Mouse (Mus musculus): ENCODE data around the gene Pde10a. TPM values are rescaled to one million over a fixed set of nuclear protein-coding genes. Genes with fewer than 3 reads are reported as not detected.

The Pde10a gene
- polyA plus RNA-seq, 1 experiment: 26.2 TPM

- no peaks in the 10 kb centered on the region for H3K27me3 ChIP-seq (ENCODE audit: control insufficient read depth, insufficient read depth, low read length)
- TF ChIP-seq CTCF (IDR thresholded peaks at IDR 0.05; ENCODE audit: control insufficient read depth, insufficient read depth, insufficient replicate concordance, low read depth, low read length): no peak
- TF ChIP-seq POLR2A (IDR thresholded peaks at IDR 0.05; ENCODE audit: control insufficient read depth, low read depth, low read length): no peak
- H3K4me1 ChIP-seq (ENCODE audit: control insufficient read depth, insufficient read depth, low read length): no peaks in the 10 kb centered on the region
- H3K36me3 ChIP-seq (ENCODE audit: control insufficient read depth, insufficient read depth, low read length): no peaks in the 10 kb centered on the region
- no peak overlapping the region for H3K27ac ChIP-seq (ENCODE audit: control insufficient read depth, insufficient read depth, low read depth, low read length)
- no peak overlapping the region for H3K4me3 ChIP-seq (ENCODE audit: control insufficient read depth, low read depth, low read length)
Measured at GRCm38 (mm10) chr17:8781576-8781975, 256.4 kb downstream of the Pde10a start.

- TF ChIP-seq POLR2A (IDR thresholded peaks at IDR 0.05; ENCODE audit: control insufficient read depth, low read depth, low read length): no peak
- no peak for TF ChIP-seq CTCF (IDR thresholded peaks at IDR 0.05; ENCODE audit: control insufficient read depth, insufficient read depth, insufficient replicate concordance, low read depth, low read length)
- Histone ChIP-seq H3K4me3 (ENCODE audit: control insufficient read depth, low read depth, low read length) (no peak overlapping the region), H3K36me3 (ENCODE audit: control insufficient read depth, insufficient read depth, low read length) (no peaks in the 10 kb centered on the region), H3K4me1 (ENCODE audit: control insufficient read depth, insufficient read depth, low read length) (no peaks in the 10 kb centered on the region), H3K27ac (ENCODE audit: control insufficient read depth, insufficient read depth, low read depth, low read length) (no peak overlapping the region), H3K27me3 (ENCODE audit: control insufficient read depth, insufficient read depth, low read length) (no peaks in the 10 kb centered on the region)
Measured at GRCm38 (mm10) chr17:8785908-8786307, 260.7 kb downstream of the Pde10a start.

- no peaks in the 10 kb centered on the region for H3K27me3 ChIP-seq (ENCODE audit: control insufficient read depth, insufficient read depth, low read length)
- H3K27ac ChIP-seq (ENCODE audit: control insufficient read depth, insufficient read depth, low read depth, low read length): no peak overlapping the region
- no peaks in the 10 kb centered on the region for H3K36me3 ChIP-seq (ENCODE audit: control insufficient read depth, insufficient read depth, low read length)
- H3K4me1 ChIP-seq (ENCODE audit: control insufficient read depth, insufficient read depth, low read length): no peaks in the 10 kb centered on the region
- H3K4me3 ChIP-seq (ENCODE audit: control insufficient read depth, low read depth, low read length): no peak overlapping the region
- no peak for TF ChIP-seq POLR2A (IDR thresholded peaks at IDR 0.05; ENCODE audit: control insufficient read depth, low read depth, low read length)
- TF ChIP-seq CTCF (IDR thresholded peaks at IDR 0.05; ENCODE audit: control insufficient read depth, insufficient read depth, insufficient replicate concordance, low read depth, low read length): no peak
Measured at GRCm38 (mm10) chr17:8786484-8786883, 261.3 kb downstream of the Pde10a start.

GRCm38 (mm10) chr17:8787762-8788161, 262.6 kb downstream of the Pde10a start:
- no peaks in the 10 kb centered on the region for H3K27me3 ChIP-seq (ENCODE audit: control insufficient read depth, insufficient read depth, low read length)
- no peaks in the 10 kb centered on the region for H3K36me3 ChIP-seq (ENCODE audit: control insufficient read depth, insufficient read depth, low read length)
- TF ChIP-seq POLR2A (IDR thresholded peaks at IDR 0.05; ENCODE audit: control insufficient read depth, low read depth, low read length) (no peak), CTCF (IDR thresholded peaks at IDR 0.05; ENCODE audit: control insufficient read depth, insufficient read depth, insufficient replicate concordance, low read depth, low read length) (no peak)
- no peaks in the 10 kb centered on the region for H3K4me1 ChIP-seq (ENCODE audit: control insufficient read depth, insufficient read depth, low read length)
- H3K4me3 ChIP-seq (ENCODE audit: control insufficient read depth, low read depth, low read length): no peak overlapping the region
- H3K27ac ChIP-seq (ENCODE audit: control insufficient read depth, insufficient read depth, low read depth, low read length): no peak overlapping the region

GRCm38 (mm10) chr17:8791561-8791960, 266.4 kb downstream of the Pde10a start:
- Histone ChIP-seq H3K27ac (ENCODE audit: control insufficient read depth, insufficient read depth, low read depth, low read length) (no peak overlapping the region), H3K4me1 (ENCODE audit: control insufficient read depth, insufficient read depth, low read length) (no peaks in the 10 kb centered on the region), H3K36me3 (ENCODE audit: control insufficient read depth, insufficient read depth, low read length) (no peaks in the 10 kb centered on the region), H3K4me3 (ENCODE audit: control insufficient read depth, low read depth, low read length) (no peak overlapping the region), H3K27me3 (ENCODE audit: control insufficient read depth, insufficient read depth, low read length) (no peaks in the 10 kb centered on the region)
- TF ChIP-seq CTCF (IDR thresholded peaks at IDR 0.05; ENCODE audit: control insufficient read depth, insufficient read depth, insufficient replicate concordance, low read depth, low read length) (no peak), POLR2A (IDR thresholded peaks at IDR 0.05; ENCODE audit: control insufficient read depth, low read depth, low read length) (no peak)

- H3K27me3 ChIP-seq (ENCODE audit: control insufficient read depth, insufficient read depth, low read length): no peaks in the 10 kb centered on the region
- TF ChIP-seq POLR2A (IDR thresholded peaks at IDR 0.05; ENCODE audit: control insufficient read depth, low read depth, low read length) (no peak), CTCF (IDR thresholded peaks at IDR 0.05; ENCODE audit: control insufficient read depth, insufficient read depth, insufficient replicate concordance, low read depth, low read length) (no peak)
- H3K36me3 ChIP-seq (ENCODE audit: control insufficient read depth, insufficient read depth, low read length): no peaks in the 10 kb centered on the region
Measured at GRCm38 (mm10) chr17:8792611-8793010, 267.4 kb downstream of the Pde10a start.

GRCm38 (mm10) chr17:8797624-8798023, 272.5 kb downstream of the Pde10a start:
- H3K36me3 ChIP-seq (ENCODE audit: control insufficient read depth, insufficient read depth, low read length): no peaks in the 10 kb centered on the region
- no peaks in the 10 kb centered on the region; the same call in 1 of the 2 replicates for H3K27me3 ChIP-seq (ENCODE audit: control insufficient read depth, insufficient read depth, low read length)
- H3K27ac ChIP-seq (ENCODE audit: control insufficient read depth, insufficient read depth, low read depth, low read length): no peak overlapping the region
- no peak overlapping the region for H3K4me3 ChIP-seq (ENCODE audit: control insufficient read depth, low read depth, low read length)
- peaks cover 11% of the 10 kb centered on the region for H3K4me1 ChIP-seq (ENCODE audit: control insufficient read depth, insufficient read depth, low read length)
- TF ChIP-seq CTCF (IDR thresholded peaks at IDR 0.05; ENCODE audit: control insufficient read depth, insufficient read depth, insufficient replicate concordance, low read depth, low read length) (no peak), POLR2A (IDR thresholded peaks at IDR 0.05; ENCODE audit: control insufficient read depth, low read depth, low read length) (no peak)

More at GRCm38 (mm10) chr17:8792611-8793010, 267.4 kb downstream of the Pde10a start:
- no peaks in the 10 kb centered on the region; the same call in 1 of the 2 replicates for H3K4me1 ChIP-seq (ENCODE audit: control insufficient read depth, insufficient read depth, low read length)
- no peak overlapping the region for H3K27ac ChIP-seq (ENCODE audit: control insufficient read depth, insufficient read depth, low read depth, low read length)
- H3K4me3 ChIP-seq (ENCODE audit: control insufficient read depth, low read depth, low read length): no peak overlapping the region
